Mouse (Mus musculus) bone marrow macrophage, adult 2 months (primary cell): Measurements from ENCODE around the gene Aacs.

Experiments used
- CTCF ChIP-seq: IDR thresholded peaks from 2 replicates; pipeline ENCODE4 v1.5.1; 2012; ENCODE audit warnings: low read depth, mild to moderate bottlenecking, low read length, moderate library complexity
- POLR2A ChIP-seq: IDR thresholded peaks from 2 replicates; pipeline ENCODE4 v1.6.1; 2012; ENCODE audit warnings: mild to moderate bottlenecking, low read depth, low read length, borderline replicate concordance

GRCm38 (mm10) chr5:125442136-125442995 is 33.2 kb upstream of the Aacs start:
- TF ChIP-seq POLR2A (no peak), CTCF (no peak)
